Mouse (Mus musculus): ENCODE data around the gene Mypn.

Gene Mypn

DNA sequence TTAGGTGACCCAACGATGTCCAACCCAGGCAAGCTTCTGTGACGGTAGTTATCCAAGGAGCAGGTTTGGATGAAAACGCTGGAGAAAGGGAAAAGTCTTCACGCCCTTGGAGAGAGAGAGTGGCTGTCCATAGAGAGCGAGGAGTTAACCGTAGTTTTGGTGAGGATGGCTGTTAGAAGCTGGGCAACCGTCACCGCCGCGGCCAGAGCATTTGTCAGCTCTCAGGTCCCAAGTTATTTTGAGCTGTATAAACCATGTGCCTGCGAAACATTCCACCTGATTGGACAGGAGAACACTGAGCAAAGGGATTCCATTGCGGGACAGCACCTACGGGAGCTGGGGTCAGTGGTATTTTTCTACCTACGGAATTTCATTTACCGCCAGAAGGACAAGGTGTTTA is at the start of gene Mypn:
Gene Mypn, minus strand, starts transcription at position 225 of the 400 bp plus-strand sequence.
- no peak for DNase-seq (ENCODE audit: low read depth)

DNA sequence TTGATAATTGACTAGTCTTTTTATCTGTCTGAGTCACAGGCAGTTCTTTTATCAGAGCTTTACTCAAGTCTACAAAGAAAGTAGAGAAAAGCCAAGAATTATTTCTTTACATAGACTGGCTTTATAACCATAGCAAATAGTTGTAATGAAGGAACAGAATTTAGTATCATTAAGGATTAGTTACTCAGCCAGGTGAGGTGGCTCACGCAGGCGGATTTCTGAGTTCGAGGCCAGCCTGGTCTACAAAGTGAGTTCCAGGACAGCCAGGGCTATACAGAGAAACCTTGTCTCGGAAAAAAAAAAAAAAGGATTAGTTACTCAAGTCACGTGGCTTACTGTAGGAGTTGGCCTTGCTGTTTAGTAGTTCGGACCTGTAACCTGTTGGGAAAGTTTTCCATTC is 44.7 kb upstream of the Mypn start:
- no peak for DNase-seq (ENCODE audit: low read depth)

- no peak for DNase-seq (ENCODE audit: low read depth)
These were observed 43.7 kb upstream of the Mypn start for GRCm38 (mm10) chr10:63247457-63247856.

GRCm38 (mm10) chr10:63245846-63246245 is 42.1 kb upstream of the Mypn start:
- no peak for DNase-seq (ENCODE audit: low read depth)

DNA sequence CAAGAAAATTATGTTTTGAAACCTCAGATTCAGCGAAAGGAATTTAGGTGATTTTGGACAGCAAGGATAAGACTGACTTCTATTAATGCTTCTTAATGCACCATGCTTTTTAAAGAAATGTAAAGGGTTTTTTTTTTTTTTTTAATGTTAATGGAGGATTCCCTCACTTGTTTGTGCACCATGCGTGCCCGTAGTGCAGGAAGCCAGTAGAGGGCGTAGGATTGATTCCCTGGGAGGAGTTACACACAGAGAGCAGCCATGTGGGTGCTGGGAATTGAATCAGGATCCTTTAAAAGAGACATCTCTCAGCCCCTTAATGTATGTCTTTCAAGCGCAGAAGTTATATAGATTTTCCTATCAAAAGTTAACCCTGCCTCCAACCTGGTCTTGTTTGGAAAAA is 41.0 kb upstream of the Mypn start:
- DNase-seq (ENCODE audit: low read depth), result peak; percentile 18

DNA sequence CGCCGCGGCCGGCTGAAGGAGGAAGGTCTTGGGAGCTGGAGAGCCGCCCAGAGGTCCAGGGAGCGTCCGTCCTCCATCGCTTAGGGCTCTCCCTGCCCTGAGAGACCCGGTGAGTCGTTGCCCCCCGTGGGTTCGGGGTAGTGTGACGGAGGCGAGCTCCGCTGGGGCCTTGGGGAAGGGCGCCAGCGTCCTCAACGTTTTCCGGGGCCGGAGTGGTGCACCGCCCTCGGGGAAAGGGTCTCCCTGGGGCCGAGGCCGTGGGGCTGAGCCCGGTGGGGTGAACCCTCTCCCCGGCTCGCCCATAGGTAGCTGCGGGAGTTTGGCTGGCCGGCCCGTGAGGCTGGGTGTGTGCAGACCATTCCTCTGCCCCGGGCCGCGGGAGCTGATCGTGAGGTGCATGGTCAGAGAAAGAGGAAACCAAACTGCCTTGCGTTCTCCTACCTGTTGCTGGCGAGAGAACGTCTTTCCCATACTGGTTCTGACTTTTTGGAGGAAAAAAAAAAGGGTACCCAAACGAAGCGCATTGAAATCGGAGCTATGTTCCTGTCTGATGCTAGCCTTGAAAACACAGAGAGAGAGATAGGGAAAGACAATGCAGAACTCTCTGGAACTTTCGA is 40.4 kb upstream of the Mypn start:
- DNase-seq (ENCODE audit: low read depth), result peak; percentile 5

DNA sequence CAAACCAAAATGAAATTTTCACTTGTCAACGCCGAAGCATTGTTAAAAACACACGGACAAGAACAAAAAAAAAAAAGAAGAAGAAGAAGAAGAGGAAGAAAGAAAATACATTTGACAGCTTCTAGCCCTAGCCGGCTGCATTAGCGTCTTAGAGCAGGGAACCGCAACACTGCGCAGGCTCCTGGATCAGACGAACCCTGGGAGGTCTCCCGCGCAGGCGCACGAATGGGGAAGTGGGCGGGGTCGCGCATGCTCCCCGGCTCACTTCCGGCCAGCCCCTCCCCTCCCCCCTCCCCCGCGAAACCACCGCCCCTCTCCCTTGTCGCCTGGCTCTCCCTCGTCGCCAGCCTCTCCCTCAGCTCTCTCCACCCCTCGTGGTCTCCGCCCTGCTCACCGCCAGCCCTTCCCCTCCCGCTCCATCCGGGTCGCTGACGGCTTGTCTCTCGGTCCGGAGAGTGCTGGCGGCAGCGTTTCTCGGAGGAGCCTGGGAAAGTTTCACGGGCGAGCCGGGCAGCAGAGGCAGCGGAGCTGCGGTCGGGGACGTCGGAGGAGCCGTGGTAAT is 39.8 kb upstream of the Mypn start, which contains the start of gene Herc4:
Gene Herc4, plus strand, starts transcription at position 318 of the 562 bp plus-strand sequence.
- DNase-seq (ENCODE audit: low read depth), result peak; percentile 83

- DNase-seq (ENCODE audit: low read depth), result no peak
These were observed 39.2 kb upstream of the Mypn start for GRCm38 (mm10) chr10:63242798-63243435.

DNA sequence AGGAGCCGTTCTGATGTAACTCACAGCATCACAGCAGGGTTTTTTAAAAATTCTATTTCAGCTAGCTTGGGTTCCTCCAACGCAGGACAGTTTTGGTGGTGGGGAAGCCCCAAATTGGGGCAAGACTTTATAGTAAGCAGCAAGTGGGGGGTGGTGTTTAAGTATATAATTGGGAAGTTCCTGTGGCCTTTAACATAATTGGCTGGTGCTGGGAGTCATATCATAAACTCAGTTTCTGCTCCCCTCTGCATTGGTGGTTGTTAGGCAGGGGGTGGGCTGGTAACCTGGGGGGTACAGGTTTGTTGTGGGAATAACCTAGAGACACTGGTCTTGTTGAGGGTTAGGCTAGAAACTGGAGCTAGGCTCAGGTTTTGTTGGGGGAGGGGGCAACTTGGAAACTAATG is 37.1 kb upstream of the Mypn start:
- DNase-seq (ENCODE audit: low read depth), result no peak

DNA sequence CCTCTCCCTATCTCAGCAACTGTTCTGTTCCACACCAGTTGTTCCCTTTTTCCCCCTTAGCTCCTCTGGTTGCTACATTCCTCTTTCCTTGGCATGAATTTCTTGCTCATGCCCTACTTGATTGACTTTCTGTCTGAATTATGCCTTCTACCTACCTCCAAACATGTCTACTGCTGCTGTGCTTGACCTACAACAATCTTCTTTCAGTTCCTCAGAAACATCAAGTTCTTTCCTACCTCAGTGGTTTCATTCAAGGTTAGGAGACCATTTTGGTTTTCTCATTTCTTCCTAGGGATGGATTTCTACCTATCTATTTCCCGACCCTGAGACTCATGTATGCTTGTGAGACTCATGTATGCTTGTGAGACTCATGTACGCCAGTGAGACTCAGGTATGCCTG is 36.1 kb upstream of the Mypn start:
- DNase-seq (ENCODE audit: low read depth), result no peak

DNA sequence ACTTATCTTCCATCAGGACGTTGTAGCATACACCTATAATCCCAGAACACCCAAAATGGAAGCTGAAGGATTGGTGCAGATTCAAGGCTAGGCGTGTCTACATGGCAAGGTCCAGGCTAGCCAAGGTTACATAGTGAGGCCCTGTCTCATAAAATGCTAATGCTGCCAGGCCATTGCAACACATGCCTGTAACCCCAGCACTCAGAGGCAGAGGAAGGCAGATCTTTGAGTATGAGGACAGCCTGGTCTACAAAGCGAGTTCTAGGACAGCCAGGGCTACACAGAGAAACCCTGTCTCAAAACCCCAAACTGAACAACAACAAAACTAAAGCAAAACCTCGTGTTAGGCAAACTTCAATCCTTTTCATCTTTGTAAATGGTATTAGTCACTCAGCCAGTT is 34.3 kb upstream of the Mypn start:
- DNase-seq (ENCODE audit: low read depth), result no peak

GRCm38 (mm10) chr10:63237206-63237605 is 33.5 kb upstream of the Mypn start:
- DNase-seq (ENCODE audit: low read depth), result no peak

DNA sequence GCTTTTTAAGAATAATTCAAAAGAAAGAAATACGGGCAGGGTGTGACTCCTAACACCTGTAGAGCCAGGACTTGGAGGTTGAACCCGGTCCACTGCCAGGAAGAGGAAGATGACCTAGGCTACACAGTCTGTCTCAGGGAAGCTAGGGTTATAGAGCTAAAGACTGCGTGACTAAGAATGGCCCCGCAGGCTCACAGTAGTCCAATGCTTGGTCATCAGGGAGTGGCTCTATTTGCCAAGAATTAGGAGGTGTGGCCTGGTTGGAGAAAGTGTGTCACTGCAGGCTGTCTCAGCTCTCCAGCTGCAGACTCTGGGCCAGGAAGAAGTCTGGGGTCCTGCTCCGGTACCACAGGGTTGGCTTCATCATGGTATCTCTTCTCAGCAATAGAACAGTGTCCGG is 32.9 kb upstream of the Mypn start:
- no peak for DNase-seq (ENCODE audit: low read depth)

DNA sequence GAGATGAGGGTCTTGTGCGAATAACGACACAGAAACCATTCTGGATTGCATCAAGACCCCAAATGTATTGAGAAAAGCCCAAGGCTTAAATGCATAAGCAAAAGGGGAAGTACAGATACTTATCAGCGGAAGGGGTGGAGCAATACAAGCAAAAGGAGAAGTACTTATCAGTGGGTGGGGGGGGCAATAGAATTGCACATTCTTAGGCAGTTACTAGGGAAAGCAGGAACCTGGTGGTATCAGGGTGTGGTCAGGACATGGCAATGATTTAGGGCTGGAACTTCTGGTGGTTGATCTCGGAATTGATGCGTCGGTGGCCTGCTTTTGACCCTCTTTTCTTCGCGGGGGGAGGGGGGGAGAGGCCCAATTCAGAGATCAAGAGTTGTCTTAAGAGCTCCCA is 32.1 kb upstream of the Mypn start:
- no peak for DNase-seq (ENCODE audit: low read depth)

- no peak for DNase-seq (ENCODE audit: low read depth)
These were observed 30.4 kb upstream of the Mypn start for GRCm38 (mm10) chr10:63234133-63234532.

DNA sequence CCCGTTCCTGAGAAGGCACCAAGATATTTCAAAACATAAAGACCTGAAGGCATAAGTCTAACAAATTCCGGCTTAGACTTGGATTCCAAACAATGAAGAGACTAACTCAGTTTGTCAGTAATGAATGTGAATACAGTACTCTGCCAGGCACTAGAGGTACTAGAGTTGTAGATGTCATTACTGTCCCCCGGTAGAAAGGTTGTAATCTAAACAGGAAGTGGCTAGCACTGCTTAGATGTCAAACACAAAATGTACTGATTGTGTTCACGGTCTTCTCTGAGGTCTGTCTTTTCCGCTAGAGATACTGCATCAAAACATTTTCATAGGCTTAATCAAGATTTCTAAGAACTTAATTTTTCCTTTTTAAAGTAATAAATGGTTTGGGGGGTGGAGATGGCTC is 27.9 kb upstream of the Mypn start:
- no peak for DNase-seq (ENCODE audit: low read depth)

GRCm38 (mm10) chr10:63230854-63231253 is 27.1 kb upstream of the Mypn start:
- no peak for DNase-seq (ENCODE audit: low read depth)

DNA sequence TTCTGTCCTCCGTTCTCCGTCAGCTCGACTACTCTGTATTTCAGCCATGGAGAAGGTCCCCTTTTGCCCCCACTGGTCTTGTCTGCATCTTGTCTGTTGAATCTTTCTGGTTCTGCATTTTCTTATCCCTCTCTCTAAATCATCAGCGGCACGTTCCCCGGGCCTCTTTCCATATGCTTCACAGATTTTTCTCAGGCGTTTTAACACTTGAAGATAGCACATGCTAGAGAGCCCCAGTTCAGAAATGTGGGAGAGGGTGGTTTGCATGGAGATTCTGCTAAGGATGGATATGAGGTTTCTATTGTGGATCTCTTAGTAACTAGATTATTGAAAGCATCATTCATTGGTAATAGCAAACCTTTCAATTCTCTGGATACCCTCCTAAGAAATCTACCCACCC is 26.5 kb upstream of the Mypn start:
- DNase-seq (ENCODE audit: low read depth), result no peak

DNA sequence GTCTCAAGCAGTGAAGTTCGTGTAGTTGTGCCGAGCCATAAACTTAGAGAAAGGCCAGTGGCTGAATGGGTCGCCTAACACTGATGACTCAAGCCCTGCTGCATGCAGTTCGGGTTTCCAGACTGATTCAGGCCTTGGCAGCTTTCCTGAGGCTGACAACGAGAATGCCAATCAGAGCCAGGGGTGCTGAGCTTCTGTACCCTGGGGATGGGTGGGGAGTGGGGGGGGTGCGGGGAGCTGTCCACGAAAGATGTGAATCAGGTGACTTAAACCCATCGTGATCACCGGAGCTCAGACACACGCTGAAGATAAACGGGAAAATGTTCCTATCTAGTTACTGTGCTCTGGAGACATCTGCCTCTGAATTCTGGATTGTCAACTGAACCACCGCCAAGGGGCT is 20.6 kb upstream of the Mypn start:
- DNase-seq (ENCODE audit: low read depth), result peak; percentile 46

DNA sequence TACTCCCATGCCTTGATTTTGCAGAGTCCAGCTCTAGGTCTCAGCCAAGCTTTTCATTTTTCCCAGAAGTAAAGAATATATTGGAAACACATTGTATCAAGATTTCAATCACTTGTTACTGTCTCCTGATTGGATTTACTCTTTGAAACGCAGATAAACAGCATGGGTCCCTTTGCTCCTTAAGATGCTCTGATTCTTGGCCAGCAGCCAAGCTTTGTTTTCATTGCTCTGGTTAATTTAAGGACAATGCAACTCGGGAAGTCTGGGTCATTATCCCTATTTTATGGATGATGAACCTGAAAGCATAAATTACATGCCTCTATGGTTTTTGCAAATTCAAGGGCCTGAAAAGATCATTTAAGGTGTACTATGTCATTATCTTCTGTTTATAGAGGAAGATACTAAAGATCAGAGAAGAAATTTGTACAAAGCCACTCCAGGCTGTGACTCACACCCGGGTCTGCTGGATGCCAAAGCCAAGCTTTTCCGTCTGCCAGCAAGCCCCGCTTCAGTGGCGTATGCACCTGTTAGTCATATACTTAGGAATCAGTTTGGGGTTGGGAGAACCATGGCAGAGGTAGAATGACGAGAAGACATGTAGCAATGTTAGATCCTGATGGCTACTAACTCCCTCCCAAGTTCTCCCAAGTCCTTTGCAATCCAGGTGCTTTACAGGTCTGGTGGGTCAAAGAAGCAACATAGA is 17.5 kb upstream of the Mypn start:
- no peak for DNase-seq (ENCODE audit: low read depth)

DNA sequence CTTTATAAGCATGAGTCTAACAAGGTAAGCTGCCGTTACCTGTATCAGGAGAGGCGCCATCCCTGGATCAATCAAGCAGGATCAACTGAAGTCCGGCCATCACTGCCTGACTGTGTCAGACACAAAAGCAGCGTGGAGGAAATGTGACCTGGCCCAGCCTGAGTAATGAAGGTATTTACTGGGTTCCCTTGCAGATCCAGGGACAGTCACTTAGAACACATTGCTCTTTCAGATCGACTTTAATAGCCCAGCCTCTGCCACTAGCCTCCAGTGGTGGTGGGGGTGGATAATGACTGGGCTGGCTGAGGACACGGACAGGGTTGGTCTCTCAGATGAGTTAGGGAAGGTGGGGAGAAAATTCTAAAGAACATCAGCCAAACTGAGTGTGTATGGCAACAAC is 5.1 kb upstream of the Mypn start:
- no peak for DNase-seq (ENCODE audit: low read depth)

DNA sequence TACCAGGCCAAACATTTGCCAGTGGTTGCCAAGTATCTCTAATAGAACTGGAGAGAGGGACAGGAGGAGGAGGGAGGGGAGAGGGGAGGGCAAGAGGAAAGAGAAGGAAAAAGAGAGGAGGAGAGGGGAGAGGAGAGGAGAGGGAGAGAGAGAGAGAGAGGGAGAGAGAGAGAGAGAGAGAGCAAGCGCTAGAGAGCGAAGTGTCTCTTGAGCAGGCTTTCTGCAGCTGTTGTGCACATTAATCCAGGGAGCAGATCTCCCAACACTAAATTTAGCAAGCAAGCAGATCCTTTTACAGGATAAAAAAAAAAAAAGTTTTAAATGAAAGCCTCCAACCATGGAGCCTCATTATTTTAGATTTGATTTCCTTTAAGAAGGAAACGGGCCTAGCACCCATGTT is 750 bp downstream of the Mypn start:
- DNase-seq (ENCODE audit: low read depth), result no peak

GRCm38 (mm10) chr10:63201534-63201933 is 2.2 kb downstream of the Mypn start:
- DNase-seq (ENCODE audit: low read depth), result no peak

Data from fibroblast of lung, adult 2 months (primary cell).